Mouse (Mus musculus) bone marrow macrophage, adult 2 months (primary cell): ENCODE results near the gene Stk11ip. TPM values are rescaled to one million over a fixed set of nuclear protein-coding genes. Genes with fewer than 3 reads are reported as not detected.
A peak's percentile ranks its signal among the peaks of the same experiment; 100 is the strongest.

Experiments
- H3K27ac ChIP-seq: 2 replicates; pipeline ENCODE4 v1.5.1; 2012; ENCODE audit warnings: low read depth, low read length; ENCODE audit not compliant: insufficient read depth
- H3K4me1 ChIP-seq: 2 replicates; pipeline ENCODE4 v1.6.1; 2012; ENCODE audit warnings: low read length; ENCODE audit not compliant: control insufficient read depth, insufficient read depth
- H3K4me3 ChIP-seq: 2 replicates; pipeline ENCODE4 v1.5.1; 2012; ENCODE audit warnings: mild to moderate bottlenecking, low read length, moderate library complexity; ENCODE audit not compliant: insufficient read depth
- CTCF ChIP-seq: IDR thresholded peaks from 2 replicates; pipeline ENCODE4 v1.5.1; 2012; ENCODE audit warnings: low read depth, mild to moderate bottlenecking, low read length, moderate library complexity
- POLR2A ChIP-seq: IDR thresholded peaks from 2 replicates; pipeline ENCODE4 v1.6.1; 2012; ENCODE audit warnings: mild to moderate bottlenecking, low read depth, low read length, borderline replicate concordance
- polyA plus RNA-seq: library from polyadenylated mRNA; stranded (reverse); fragments of >200 nt; gene quantifications from 2 replicates; pipeline ENCODE4 v1.2.4, GENCODE M21; 2012; ENCODE audit not compliant: missing spikeins, insufficient read depth, insufficient read length

Stk11ip gene
- polyA plus RNA-seq, result 45.6 and 49.3 TPM in 2 replicates

- peaks cover 25% of the 10 kb centered on the region for H3K4me1 ChIP-seq
- H3K4me3 ChIP-seq, result peak within 1 kb of the TSS; percentile 67
- peak within 1 kb of the TSS; percentile 87 for H3K27ac ChIP-seq
- no peak for TF ChIP-seq CTCF
- 0 out of 2 replicates have a peak, but pooled peaks have one; percentile 68 for TF ChIP-seq POLR2A
Observed at GRCm38 (mm10) chr1:75521321-75522031, at the start of gene Stk11ip. Gene Stk11ip, plus strand, starts transcription at chr1:75521529.

GRCm38 (mm10) chr1:75476441-75476840, 44.9 kb upstream of the Stk11ip start:
- TF ChIP-seq CTCF, result no peak
- H3K4me1 ChIP-seq, result 0 out of 2 replicates have a peak, but pooled peaks cover 3% of the 10 kb centered on the region
- no peak overlapping the region for H3K4me3 ChIP-seq
- no peak overlapping the region for H3K27ac ChIP-seq

- Histone ChIP-seq H3K4me1 (0 out of 2 replicates have a peak, but pooled peaks cover 3% of the 10 kb centered on the region), H3K27ac (no peak overlapping the region), H3K4me3 (no peak overlapping the region)
- TF ChIP-seq CTCF (peak; percentile 99), POLR2A (no peak)
Observed at GRCm38 (mm10) chr1:75477264-75477965, 43.9 kb upstream of the Stk11ip start.

GRCm38 (mm10) chr1:75477966-75478290, 43.4 kb upstream of the Stk11ip start:
- H3K4me3 ChIP-seq, result no peak overlapping the region
- no peak overlapping the region for H3K27ac ChIP-seq
- TF ChIP-seq CTCF (no peak), POLR2A (no peak)
- 0 out of 2 replicates have a peak, but pooled peaks cover 3% of the 10 kb centered on the region for H3K4me1 ChIP-seq

GRCm38 (mm10) chr1:75478497-75478896, 42.8 kb upstream of the Stk11ip start:
- H3K4me1 ChIP-seq, result 0 out of 2 replicates have a peak, but pooled peaks cover 3% of the 10 kb centered on the region
- H3K27ac ChIP-seq, result no peak overlapping the region
- TF ChIP-seq CTCF, result no peak
- no peak for TF ChIP-seq POLR2A
- peak overlapping the region; percentile 56 for H3K4me3 ChIP-seq

GRCm38 (mm10) chr1:75478916-75479634, 42.3 kb upstream of the Stk11ip start, which contains the start of the genes Chpf and Tmem198:
Gene Chpf, minus strand, starts transcription at chr1:75479307.
Gene Tmem198, plus strand, starts transcription at chr1:75479532.
- peak within 1 kb of the TSS; percentile 56 for H3K4me3 ChIP-seq
- 0 out of 2 replicates have a peak, but pooled peaks cover 3% of the 10 kb centered on the region for H3K4me1 ChIP-seq
- TF ChIP-seq CTCF, result no peak
- no peak within 1 kb of the TSS for H3K27ac ChIP-seq

- TF ChIP-seq CTCF (no peak), POLR2A (no peak)
- H3K4me1 ChIP-seq, result 0 out of 2 replicates have a peak, but pooled peaks cover 3% of the 10 kb centered on the region
- H3K27ac ChIP-seq, result no peak overlapping the region
- peak overlapping the region; percentile 56; the same call in 1 of the 2 replicates for H3K4me3 ChIP-seq
Observed at GRCm38 (mm10) chr1:75479635-75479989, 41.7 kb upstream of the Stk11ip start.

- no peak overlapping the region for H3K27ac ChIP-seq
- H3K4me3 ChIP-seq, result no peak overlapping the region
- 0 out of 2 replicates have a peak, but pooled peaks cover 3% of the 10 kb centered on the region for H3K4me1 ChIP-seq
- TF ChIP-seq POLR2A (no peak), CTCF (no peak)
Observed at GRCm38 (mm10) chr1:75480036-75480435, 41.3 kb upstream of the Stk11ip start.

GRCm38 (mm10) chr1:75480735-75481134, 40.6 kb upstream of the Stk11ip start:
- 0 out of 2 replicates have a peak, but pooled peaks cover 3% of the 10 kb centered on the region for H3K4me1 ChIP-seq
- H3K4me3 ChIP-seq, result no peak overlapping the region
- no peak overlapping the region for H3K27ac ChIP-seq
- no peak for TF ChIP-seq CTCF
- no peak for TF ChIP-seq POLR2A

GRCm38 (mm10) chr1:75486561-75486960, 34.8 kb upstream of the Stk11ip start:
- TF ChIP-seq POLR2A (no peak), CTCF (no peak)
- no peak overlapping the region for H3K4me3 ChIP-seq

More at GRCm38 (mm10) chr1:75486561-75486960, 34.8 kb upstream of the Stk11ip start:
- H3K27ac ChIP-seq, result no peak overlapping the region
- no peaks in the 10 kb centered on the region for H3K4me1 ChIP-seq
